Mouse (Mus musculus) Patski (cell line): Measurements from ENCODE around the gene Cd70. TPM values are rescaled to one million over a fixed set of nuclear protein-coding genes. Genes with fewer than 3 reads are reported as not detected.
"Not testable (repeated sequence)": the region's sequence is repeated elsewhere in the genome, so short reads cannot be mapped to it uniquely, and the experiment has no call there.

Source experiments
- ATAC-seq: fragments of 100-300 bp; one replicate; pipeline ENCODE4 v1.8.0; 2021
- CTCF ChIA-PET: fragments of 350-600 bp; sonication (Branson Sonifier 250); formaldehyde crosslinking; loops from one replicate; lab custom pipeline; 2022; ENCODE audit warnings: inconsistent platforms; lab: Charles Lee
- POLR2A ChIA-PET: fragments of 350-600 bp; sonication (Branson Sonifier 250); formaldehyde crosslinking; loops from one replicate; lab custom pipeline; 2022; ENCODE audit warnings: antibody characterized with exemption, inconsistent platforms; lab: Charles Lee
- DNase-seq: peaks from one replicate; pipeline ENCODE4 v3.0.0-alpha.2; 2011; ENCODE audit warnings: low read depth, low spot score
- H3K27me3 ChIP-seq: fragments of 371-371 bp; one replicate; pipeline ENCODE4 v1.5.1; 2021
- CTCF ChIP-seq: fragments of 100-300 bp; IDR thresholded peaks from one replicate; pipeline ENCODE4 v1.5.1; 2021
- in situ Hi-C: fragments of 300-500 bp; cut with MboI; formaldehyde crosslinking; loops from 3 replicates; pipeline ENCODE4 v1.11.1; 2018; ENCODE audit warnings: low pct_unique_long_range_greater_than_20kb, mixed read lengths
- polyA plus RNA-seq: library from polyadenylated mRNA; unstranded; gene quantifications from one replicate; pipeline ENCODE4 v1.2.3, GENCODE M21; 2021

The Cd70 gene
- polyA plus RNA-seq, 1 experiment from 2014 or later, result not detected

DNA sequence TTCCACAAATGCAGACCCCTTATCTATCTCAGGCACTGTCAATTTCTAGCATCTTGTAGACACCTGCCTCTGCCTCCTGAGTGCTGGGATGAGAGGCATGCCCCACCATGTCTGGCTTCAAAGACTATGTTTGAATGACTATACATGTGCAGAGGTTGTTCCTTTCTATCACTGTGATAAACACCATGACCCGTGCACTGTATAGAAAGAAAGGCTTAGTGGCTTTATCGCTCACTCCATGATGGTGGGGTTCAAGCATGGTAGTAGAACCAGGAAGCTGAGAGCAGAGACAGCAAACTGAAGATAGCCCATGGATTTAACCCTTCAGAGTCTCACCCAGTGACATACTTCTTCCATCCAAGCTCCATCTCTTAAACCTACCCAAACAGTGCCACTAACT, 14.9 kb downstream of the Cd70 start:
- H3K27me3 ChIP-seq, result peaks cover 35% of the 10 kb centered on the region
- DNase-seq (no peak), ATAC-seq (no peak)
- in situ Hi-C loops, result no loop called here
- no peak for TF ChIP-seq CTCF
- ChIA-PET CTCF (no interaction called here), POLR2A (no interaction called here)

DNA sequence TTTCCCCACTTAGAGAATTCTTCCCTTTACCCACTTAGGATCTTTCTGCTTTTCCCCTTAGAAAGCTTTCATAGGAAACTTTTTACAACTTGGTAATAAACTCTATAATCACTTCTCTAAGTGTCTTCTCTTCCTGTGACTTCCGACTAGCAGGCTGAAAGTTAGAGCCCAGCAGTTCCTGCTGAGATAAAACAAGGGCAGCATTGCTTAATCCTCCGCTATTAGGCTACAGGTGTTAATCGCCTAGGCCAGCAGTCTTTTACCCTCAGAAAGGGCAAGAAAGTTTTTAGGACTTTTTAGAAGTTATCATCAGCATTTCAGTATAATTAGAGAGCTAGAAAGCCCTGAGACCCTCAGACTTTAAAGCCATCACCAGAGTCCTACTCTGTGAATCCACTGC, 15.6 kb downstream of the Cd70 start:
- H3K27me3 ChIP-seq, result peaks cover 38% of the 10 kb centered on the region
- in situ Hi-C loops, ATAC-seq, CTCF ChIA-PET, DNase-seq, POLR2A ChIA-PET: not testable (repeated sequence)

DNA sequence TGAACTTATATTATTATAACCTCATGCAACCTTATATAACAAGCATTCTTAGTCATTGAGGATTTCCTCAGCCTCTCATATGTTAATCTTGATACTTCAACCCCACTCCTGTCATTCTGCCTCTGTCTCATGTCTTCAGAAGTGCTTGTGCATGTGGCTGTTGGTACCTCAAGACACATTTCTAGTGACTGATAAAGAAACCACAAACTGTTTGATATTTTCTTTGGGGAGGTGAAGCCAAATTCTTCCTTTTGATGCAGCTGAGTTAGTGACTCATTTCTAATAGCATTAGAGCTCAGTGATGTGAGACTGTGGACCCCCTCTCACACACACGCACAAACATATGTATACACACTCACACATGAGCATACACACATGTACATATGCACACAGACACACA, 17.8 kb downstream of the Cd70 start:
- CTCF ChIA-PET, result no interaction called here
- ATAC-seq (no peak), DNase-seq (no peak)
- no peak for TF ChIP-seq CTCF
- in situ Hi-C loops, result no loop called here
- POLR2A ChIA-PET, result no interaction called here
- H3K27me3 ChIP-seq, result peaks cover 24% of the 10 kb centered on the region

DNA sequence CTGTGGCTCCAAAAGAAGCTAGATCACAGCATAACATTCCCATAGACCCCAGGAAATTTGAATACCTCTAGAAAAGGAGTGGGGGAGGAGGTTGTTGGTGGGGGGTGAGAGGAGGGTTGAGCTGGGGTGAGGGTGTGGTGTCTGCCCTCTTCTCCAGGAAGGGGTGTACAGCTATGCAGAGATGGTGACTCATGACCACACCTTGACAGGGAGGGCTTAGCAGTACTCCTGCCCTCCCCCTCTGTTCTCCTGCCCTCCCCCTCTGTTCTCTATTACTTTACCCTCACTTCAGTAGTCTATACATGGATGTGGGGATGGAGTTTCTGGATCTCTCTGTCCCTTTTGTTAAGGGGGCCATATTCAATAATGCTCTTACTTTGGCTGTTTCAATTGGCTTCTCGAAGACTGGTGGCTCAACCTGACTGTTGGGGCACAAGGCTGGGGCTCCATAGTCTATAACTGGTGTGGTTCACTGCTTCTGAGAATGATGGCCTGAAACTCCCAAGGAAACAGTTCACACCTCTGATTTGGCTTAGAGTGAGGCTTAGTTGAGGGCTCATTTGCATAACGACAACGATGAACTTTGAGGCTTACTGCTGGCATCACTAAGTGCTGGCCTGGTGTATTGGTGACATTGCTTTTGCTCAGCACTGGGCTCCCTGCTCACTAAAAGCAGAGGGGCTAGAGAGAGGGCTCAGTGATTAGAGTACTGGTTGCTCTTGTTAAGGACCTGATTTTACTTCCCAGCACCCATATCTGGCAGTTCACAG, 23.5 kb downstream of the Cd70 start:
- ChIA-PET POLR2A (no interaction called here), CTCF (no interaction called here)
- in situ Hi-C loops, result no loop called here
- DNase-seq, result no peak
- no peak for ATAC-seq
- peaks cover 3% of the 10 kb centered on the region for H3K27me3 ChIP-seq
- TF ChIP-seq CTCF, result no peak

DNA sequence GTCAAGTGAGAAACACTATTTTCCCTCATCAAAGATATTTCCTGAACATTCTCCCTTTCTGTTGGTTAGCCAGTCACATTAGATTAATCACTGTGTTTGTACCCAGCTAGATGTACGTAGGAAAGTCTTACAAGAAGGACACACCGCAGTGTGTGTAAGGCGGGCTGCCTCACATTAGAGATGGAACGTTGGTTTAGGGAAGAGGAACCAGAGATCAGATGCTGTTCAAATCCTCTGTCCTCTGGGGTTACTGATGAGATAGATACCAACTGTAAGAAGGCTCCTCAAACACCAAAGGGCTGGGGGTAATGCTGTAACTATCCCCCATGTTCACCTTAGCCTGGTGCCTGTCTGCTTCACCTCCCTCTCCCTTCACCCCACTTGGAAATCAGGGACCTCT, 24.8 kb downstream of the Cd70 start:
- ChIA-PET POLR2A (no interaction called here), CTCF (no interaction called here)
- in situ Hi-C loops, result no loop called here
- DNase-seq (no peak), ATAC-seq (no peak)
- TF ChIP-seq CTCF, result no peak
- H3K27me3 ChIP-seq, result peaks cover 3% of the 10 kb centered on the region

DNA sequence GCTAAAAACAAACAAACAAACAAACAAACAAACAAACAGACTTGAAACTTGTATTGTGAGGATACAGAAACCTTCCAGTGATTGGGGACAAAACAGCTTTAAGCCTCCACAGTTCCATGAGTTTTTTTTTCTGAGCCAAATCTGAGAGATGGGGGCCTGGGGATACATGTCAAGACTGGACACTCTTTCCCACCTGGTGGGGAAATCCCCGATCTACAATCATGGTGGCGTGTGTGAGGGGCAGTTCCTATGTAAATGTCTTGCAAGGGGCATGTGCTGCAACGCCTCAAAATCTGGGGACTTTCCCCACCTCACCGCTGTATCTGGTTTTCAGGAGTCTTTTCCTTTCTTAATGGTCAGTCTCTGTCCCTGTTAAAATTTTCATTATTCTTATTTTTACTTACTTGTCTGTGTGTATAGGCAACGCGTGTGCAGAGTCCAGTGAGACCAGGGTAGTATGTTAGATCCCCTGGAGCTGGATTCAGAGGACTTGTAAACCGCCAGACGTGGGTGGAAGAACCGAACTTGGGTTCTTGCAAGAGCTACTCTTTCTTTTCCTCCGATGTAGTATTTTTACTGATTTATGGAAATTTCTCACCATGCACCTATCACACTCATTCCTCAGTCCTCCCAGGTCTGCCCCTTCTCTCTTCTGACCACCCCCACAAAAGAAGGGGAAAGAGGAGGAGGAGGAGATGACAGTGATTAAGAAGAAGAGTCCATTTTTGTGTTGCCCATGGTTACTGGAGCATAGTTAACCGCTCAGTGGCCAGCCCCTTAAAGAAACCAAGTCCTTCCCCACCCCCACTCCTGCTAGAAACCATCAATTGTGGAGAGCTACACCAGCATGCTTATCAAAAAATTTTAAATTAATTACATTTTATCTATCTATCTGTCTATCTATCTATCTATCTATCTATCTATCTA, 26.1 kb downstream of the Cd70 start:
- in situ Hi-C loops, result no loop called here
- DNase-seq (no peak), ATAC-seq (no peak)
- CTCF ChIA-PET, result interaction anchor here (0.7 kb wide), 1 partner anchor 56 kb away, joined by 3 read pairs; no protein-coding TSS in a partner anchor
- no peaks in the 10 kb centered on the region for H3K27me3 ChIP-seq
- no peak for TF ChIP-seq CTCF
- POLR2A ChIA-PET, result no interaction called here

DNA sequence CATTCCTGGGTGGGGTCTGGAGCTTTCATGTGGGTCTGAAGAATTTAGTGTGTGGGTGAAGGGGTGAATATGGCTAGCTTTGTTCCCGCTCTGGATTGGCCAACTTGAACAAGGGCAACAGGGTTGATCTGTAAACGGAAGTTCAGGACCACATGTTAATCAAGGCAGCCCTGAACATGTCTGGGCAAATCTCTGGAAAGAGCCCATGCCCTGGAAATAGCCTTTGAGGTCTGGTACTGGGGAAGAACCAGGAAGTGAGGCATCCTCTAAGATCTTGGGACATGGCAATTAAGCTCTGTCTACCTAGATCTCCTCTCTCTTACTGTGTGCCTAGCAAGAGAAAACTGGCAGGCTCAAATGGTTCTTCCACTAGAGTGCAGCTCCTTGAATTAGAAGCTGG, 27.7 kb downstream of the Cd70 start:
- no peak for ATAC-seq
- ChIA-PET POLR2A (no interaction called here), CTCF (no interaction called here)
- peaks cover 14% of the 10 kb centered on the region for H3K27me3 ChIP-seq
- in situ Hi-C loops, result no loop called here
- DNase-seq, result no peak
- TF ChIP-seq CTCF, result no peak

DNA sequence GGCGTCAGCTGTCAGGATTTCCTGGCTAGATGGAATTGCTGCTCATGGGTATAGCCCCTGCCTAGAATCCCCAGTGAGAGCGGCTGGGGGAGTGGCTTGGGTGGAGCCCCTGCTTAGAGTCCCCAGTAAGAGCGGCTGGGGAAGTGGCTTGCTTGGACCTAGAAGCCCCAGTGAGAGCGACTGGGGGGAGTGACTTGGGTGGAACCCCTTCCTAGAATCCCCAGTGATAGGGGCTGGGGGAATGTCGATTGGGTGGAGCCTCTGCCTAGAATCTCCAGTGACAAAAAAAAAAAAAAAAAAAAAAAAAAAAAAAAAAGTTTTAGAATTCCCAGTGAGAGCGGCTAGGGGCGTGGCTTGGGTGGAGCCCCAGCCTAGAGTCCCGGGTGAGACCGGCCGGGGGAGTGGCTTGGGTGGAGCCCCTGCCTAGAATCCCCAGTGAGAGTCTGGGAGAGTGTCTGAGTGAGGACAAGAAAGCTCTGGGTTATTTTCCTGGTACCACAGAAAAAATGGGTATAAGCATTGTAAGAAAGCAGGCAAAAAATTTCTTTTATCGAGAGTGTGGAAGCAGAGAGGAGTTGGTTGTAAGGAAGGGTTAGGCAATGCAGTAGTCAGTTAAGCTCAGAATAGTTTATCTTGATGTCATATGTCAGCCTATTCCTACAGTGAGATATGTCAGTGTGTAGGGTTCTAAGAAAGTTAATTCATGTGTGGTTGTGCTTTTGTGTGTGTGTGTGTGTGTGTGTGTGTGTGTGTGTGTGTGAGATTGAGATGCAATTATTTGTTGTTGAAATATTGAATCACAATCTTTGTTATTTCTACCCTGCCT, 30.8 kb downstream of the Cd70 start:
- ChIA-PET POLR2A (no interaction called here), CTCF (no interaction called here)
- ATAC-seq, result no peak
- peaks cover 16% of the 10 kb centered on the region for H3K27me3 ChIP-seq
- DNase-seq, result no peak
- in situ Hi-C loops, result no loop called here
- no peak for TF ChIP-seq CTCF

DNA sequence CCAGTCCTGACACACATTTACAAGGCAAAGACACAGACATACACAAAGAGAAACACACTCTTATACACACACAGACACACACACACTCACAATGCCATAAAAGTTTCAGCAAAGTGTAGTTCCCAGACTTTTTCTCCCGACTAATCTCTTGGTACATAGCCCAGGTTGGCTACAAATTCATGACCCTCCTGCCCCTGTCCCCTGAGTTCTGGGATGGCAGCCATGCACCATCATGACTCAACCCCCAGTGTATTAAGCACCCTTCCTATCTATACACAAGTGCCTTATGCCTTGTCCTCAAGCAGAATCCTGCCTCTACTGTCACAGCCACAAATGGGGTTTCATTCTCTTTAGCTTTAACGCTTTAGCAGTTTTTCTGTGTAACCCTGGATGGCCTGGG, 32.8 kb downstream of the Cd70 start:
- ATAC-seq (no peak), DNase-seq (no peak)
- TF ChIP-seq CTCF, result no peak
- POLR2A ChIA-PET, result no interaction called here
- CTCF ChIA-PET, result no interaction called here
- in situ Hi-C loops, result no loop called here
- H3K27me3 ChIP-seq, result peaks cover 16% of the 10 kb centered on the region

DNA sequence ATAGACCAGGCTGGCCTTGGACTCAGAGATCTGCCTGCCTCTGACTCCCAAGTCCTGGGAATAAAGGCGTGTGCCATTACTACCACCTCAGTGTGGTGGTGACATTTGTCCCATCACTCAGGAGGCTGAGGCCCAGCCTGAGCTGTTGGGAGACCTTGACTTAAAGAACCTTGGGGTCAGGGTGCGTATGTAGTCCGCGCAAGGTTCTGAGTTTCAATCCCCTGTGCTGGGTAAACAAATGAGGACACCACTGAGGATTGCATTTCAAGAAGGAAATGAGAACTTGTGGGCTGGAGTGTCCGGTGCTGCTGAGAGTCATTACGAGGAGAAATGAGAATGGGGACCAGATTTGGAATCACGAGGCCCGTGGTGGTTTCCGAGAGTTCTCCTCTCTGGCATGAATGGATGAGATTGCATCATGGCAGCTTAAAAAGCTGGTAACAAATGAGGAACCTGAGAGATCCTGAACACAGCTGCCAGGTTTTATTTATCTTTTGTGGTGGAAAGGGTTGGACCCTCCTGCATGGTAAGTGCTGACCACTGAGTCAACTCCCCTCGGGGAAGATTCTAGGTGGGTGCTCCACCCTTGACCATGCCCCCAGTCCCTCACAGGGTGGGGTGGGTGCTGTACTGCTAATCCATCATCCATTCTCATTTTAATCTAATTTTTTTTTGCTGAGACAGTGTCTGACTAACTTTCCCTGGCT, 36.7 kb downstream of the Cd70 start:
- H3K27me3 ChIP-seq, result peaks cover 13% of the 10 kb centered on the region
- DNase-seq (no peak), ATAC-seq (no peak)
- in situ Hi-C loops, result no loop called here
- no peak for TF ChIP-seq CTCF
- ChIA-PET POLR2A (interaction anchor here (1.2 kb wide), 1 partner anchor 10 kb away, joined by 9 read pairs; no protein-coding TSS in a partner anchor), CTCF (no interaction called here)
